Mouse (Mus musculus) layer of hippocampus, adult 6 months (tissue): ENCODE results near the gene Mob3c. TPM values are rescaled to one million over a fixed set of nuclear protein-coding genes. Genes with fewer than 3 reads are reported as not detected.

Experiments
- long read RNA-seq, 2 experiments: library from polyadenylated mRNA; unstranded; transcript quantifications; one replicate each; pipeline ENCODE4 v2.0.0; 2019 to 2020
- polyA plus RNA-seq: library from polyadenylated mRNA; unstranded; fragments of <200 nt; fragmentation: Nextera tagmentation; gene quantifications from 2 replicates; pipeline ENCODE4 v1.2.3, GENCODE M21; 2021

Mob3c gene
- polyA plus RNA-seq, result 6.1 and 8.0 TPM in 2 replicates
- long read RNA-seq, experiment 1, transcript Mob3c-201 (4 exons, 2,884 nt), result major isoform, 14 of 15 reads
- long read RNA-seq, experiment 1, partial matches to known transcripts, result 0 of 15 reads
- long read RNA-seq, experiment 1, other reads (novel, unspliced or antisense), result 1 of 15 reads
- long read RNA-seq, experiment 2, transcript Mob3c-201 (4 exons, 2,884 nt), result major isoform, 45 of 52 reads
- long read RNA-seq, experiment 2, partial matches to known transcripts, result 0 of 52 reads
- long read RNA-seq, experiment 2, other reads (novel, unspliced or antisense), result 5 of 52 reads

GRCm38 (mm10) chr4:115827888-115828571 lies at the start of gene Mob3c:
Mob3c (plus strand) TSS chr4:115828092.

GRCm38 (mm10) chr4:115780918-115781317 lies 47.0 kb upstream of the Mob3c start, which contains the start of gene Tex38:
Tex38 (minus strand) TSS chr4:115781018.

GRCm38 (mm10) chr4:115784769-115785510 lies 43.0 kb upstream of the Mob3c start, which contains the start of gene Atpaf1:
Atpaf1 (plus strand) TSS chr4:115784812.

GRCm38 (mm10) chr4:115838696-115839641 lies 11.1 kb downstream of the Mob3c start, which contains the start of gene Mknk1:
Mknk1 (plus strand) TSS chr4:115839198.

GRCm38 (mm10) chr4:115884022-115884421 lies 56.1 kb downstream of the Mob3c start, which contains the start of gene Kncn:
Kncn (plus strand) TSS chr4:115884400.

Other genes starting within 250 kb of the Mob3c start
- gene Cyp4a32, start 227.1 kb upstream of the Mob3c start, polyA plus RNA-seq, result not detected in 2 replicates
- gene Cyp4b1, start 180.4 kb upstream of the Mob3c start, polyA plus RNA-seq, result 0.33 and 0.57 TPM in 2 replicates
- gene Efcab14, start 90.3 kb upstream of the Mob3c start, polyA plus RNA-seq, result 20.8 and 26.9 TPM in 2 replicates
- not detected in 2 replicates for gene Tex38, start 47.1 kb upstream of the Mob3c start, polyA plus RNA-seq
- gene Atpaf1, start 43.3 kb upstream of the Mob3c start, polyA plus RNA-seq, result 45.2 and 49.5 TPM in 2 replicates
- 20.1 and 21.1 TPM in 2 replicates for gene Mknk1, start 11.1 kb downstream of the Mob3c start, polyA plus RNA-seq
- 0.13 and 0.15 TPM in 2 replicates for gene Kncn, start 56.3 kb downstream of the Mob3c start, polyA plus RNA-seq
- gene 6430628N08Rik, start 62.6 kb downstream of the Mob3c start, polyA plus RNA-seq, result 0.50 and 0.63 TPM in 2 replicates
- 0.04 TPM in 1 of 2 replicates, not detected in the other for gene Dmbx1, start 111.8 kb downstream of the Mob3c start, polyA plus RNA-seq
- 120 and 129 TPM in 2 replicates for gene Faah, start 189.8 kb downstream of the Mob3c start, polyA plus RNA-seq
- gene Nsun4, start 225.8 kb downstream of the Mob3c start, polyA plus RNA-seq, result 10.3 and 12.8 TPM in 2 replicates
- 723 and 862 TPM in 2 replicates for gene Uqcrh, start 247.0 kb downstream of the Mob3c start, polyA plus RNA-seq
- gene Lrrc41, start 247.2 kb downstream of the Mob3c start, polyA plus RNA-seq, result 23.5 and 27.0 TPM in 2 replicates